34 mouse cellular contexts compared by ENCODE assay signal in the genomic region with DNA sequence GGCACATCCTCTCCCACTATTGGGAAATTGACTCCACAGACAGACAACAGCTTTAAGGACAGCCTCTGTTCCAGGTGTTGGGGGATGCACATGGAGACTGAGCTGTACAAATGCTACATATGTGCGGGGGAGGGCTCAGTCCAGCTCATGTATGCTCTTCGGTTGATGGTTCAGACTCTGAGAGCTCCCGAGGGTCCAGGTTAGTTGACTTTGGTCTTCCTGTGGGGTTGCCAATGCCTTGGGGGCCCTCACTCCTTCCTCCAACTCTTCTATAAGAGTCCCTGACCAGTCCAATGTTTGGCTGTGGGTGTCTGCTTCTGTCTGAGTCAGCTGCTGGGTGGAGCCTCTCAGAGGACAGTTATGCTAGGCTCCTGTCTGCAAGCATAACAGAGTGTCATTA. TPM values are rescaled to one million over a fixed set of nuclear protein-coding genes. Genes with fewer than 3 reads are reported as not detected.
"Had no signal": no experiment of that assay in that cellular context is flagged by ENCODE, and none has a peak within 500 bp of the region (broad histone marks: within the 10 kb centered on the region; RNA-seq: fewer than 3 reads in every experiment).

No protein-coding gene starts in this region.

- H3K36me3 ChIP-seq: heart, embryonic 12.5 days; heart, embryonic 13.5 days; heart, embryonic 15.5 days; hindbrain, embryonic 10.5 days; hindbrain, embryonic 12.5 days; hindbrain, embryonic 13.5 days; hindbrain, embryonic 15.5 days; intestine, embryonic 15.5 days; kidney, embryonic 15.5 days had no signal

- ATAC-seq: hindbrain, embryonic 16.5 days; hindbrain, postnatal 0 days; inflammation-experienced regulatory T-cells, adult 6 months; intestine, embryonic 15.5 days; intestine, embryonic 16.5 days; intestine, postnatal 0 days had no signal

- H3K9me3 ChIP-seq: heart, embryonic 12.5 days; heart, embryonic 13.5 days; heart, embryonic 15.5 days; hindbrain, embryonic 10.5 days; hindbrain, embryonic 12.5 days; hindbrain, embryonic 13.5 days; hindbrain, embryonic 15.5 days; intestine, embryonic 15.5 days; kidney, embryonic 15.5 days had no signal

- DNase-seq: heart, postnatal 10 days; heart, postnatal 14 days; heart, postnatal 36 days; heart, postnatal 4 days; kidney, adult 11 months; kidney, adult 18-20 months; kidney, adult 2 months; kidney, adult 8-10 months; kidney, adult 9 months; kidney, postnatal 10 days; kidney, postnatal 14 days; kidney, postnatal 25 days; kidney, postnatal 36 days; kidney, postnatal 4 days; layer of hippocampus, adult 9-11 months; layer of hippocampus, postnatal 36 days had no signal

- H3K4me3 ChIP-seq: heart, embryonic 12.5 days; heart, embryonic 13.5 days; heart, embryonic 15.5 days; hindbrain, embryonic 10.5 days; hindbrain, embryonic 12.5 days; hindbrain, embryonic 13.5 days; hindbrain, embryonic 15.5 days; intestine, embryonic 15.5 days; kidney, embryonic 15.5 days; layer of hippocampus, adult 2 months; left cerebral cortex, adult 2 months had no signal

RNA-seq across cellular contexts. Expression of a gene that starts 29.8 kb away (rescaled TPM):
- total RNA-seq: heart, postnatal 10 days; heart, postnatal 36 days; heart, postnatal 4 days; hematopoietic stem cell, adult 5-6 weeks had no signal
- polyA plus RNA-seq: heart, postnatal 0 days; inflammation-experienced regulatory T-cells, adult 6 months; intestine, postnatal 0 days had no signal
